Mouse (Mus musculus) embryonic facial prominence, embryonic 11.5 days (tissue): ENCODE data around the gene Lsamp. TPM values are rescaled to one million over a fixed set of nuclear protein-coding genes. Genes with fewer than 3 reads are reported as not detected.

ENCODE experiments used
- ATAC-seq: fragments of 200-750 bp; cut with Nextera tagmentation; replicated peaks from 2 replicates; pipeline ENCODE4 v1.8.0; 2017; ENCODE audit warnings: low read depth; ENCODE audit not compliant: insufficient number of reproducible peaks, low FRiP score, low TSS enrichment
- DNase-seq: peaks from one replicate; pipeline ENCODE4 v3.0.0-alpha.2; 2015; ENCODE audit warnings: low spot score
- H3K27ac ChIP-seq: fragments of 300-500 bp; sonication (generic); replicated peaks from 2 replicates; pipeline ENCODE4 v1.5.1; 2014; ENCODE audit warnings: mild to moderate bottlenecking, low read depth, low read length, control low read depth
- H3K27me3 ChIP-seq: fragments of 300-500 bp; sonication (generic); 2 replicates; pipeline ENCODE4 v1.6.1; 2014; ENCODE audit warnings: mild to moderate bottlenecking, low read length, moderate library complexity, mixed read lengths; ENCODE audit not compliant: control insufficient read depth, insufficient read depth
- H3K36me3 ChIP-seq: fragments of 300-500 bp; sonication (generic); replicated peaks from 2 replicates; pipeline ENCODE4 v1.6.1; 2014; ENCODE audit warnings: low read depth, mild to moderate bottlenecking, low read length, moderate library complexity, mixed read lengths; ENCODE audit not compliant: control insufficient read depth, insufficient read depth
- H3K4me1 ChIP-seq: fragments of 300-500 bp; sonication (generic); 2 replicates; pipeline ENCODE4 v1.6.1; 2014; ENCODE audit warnings: low read length, mixed read lengths; ENCODE audit not compliant: control insufficient read depth, insufficient read depth
- H3K4me2 ChIP-seq: fragments of 300-500 bp; sonication (generic); 2 replicates; pipeline ENCODE4 v1.6.1; 2014; ENCODE audit warnings: low read depth, mild to moderate bottlenecking, control low read depth, low read length, moderate library complexity
- H3K4me3 ChIP-seq: fragments of 300-500 bp; sonication (generic); 2 replicates; pipeline ENCODE4 v1.5.1; 2014; ENCODE audit warnings: low read depth, low read length, control low read depth
- H3K9ac ChIP-seq: fragments of 300-500 bp; sonication (generic); replicated peaks from 2 replicates; pipeline ENCODE4 v1.6.1; 2014; ENCODE audit warnings: mild to moderate bottlenecking, control low read depth, low read length
- H3K9me3 ChIP-seq: fragments of 300-500 bp; sonication (generic); replicated peaks from 2 replicates; pipeline ENCODE4 v1.6.1; 2016; ENCODE audit warnings: mild to moderate bottlenecking, low read length, inconsistent platforms, mixed read lengths; ENCODE audit not compliant: control insufficient read depth
- WGBS: fragments of 180-500 bp; shearing (Covaris S2); extraction: QIAGEN DNeasy Blood & Tissue Kit; methylation state at CpG from one replicate; pipeline ENCODE4 v1.1.7; 2014; 5-methylcytosine and 5-hydroxymethylcytosine counted together
- polyA plus RNA-seq: library from polyadenylated mRNA; unstranded; fragments of >200 nt; fragmentation: Nextera tagmentation; extraction: Ambion mirVana; gene quantifications from 2 replicates; pipeline ENCODE4 v1.2.1, GENCODE M21; 2014

The Lsamp gene
- 5.7 and 7.6 TPM in 2 replicates for polyA plus RNA-seq

- Histone ChIP-seq H3K9ac (peak within 1 kb of the TSS; percentile 55), H3K4me2 (peak within 1 kb of the TSS; percentile 97), H3K4me1 (no peaks in the 10 kb centered on the region), H3K27me3 (no peaks in the 10 kb centered on the region), H3K4me3 (peak within 1 kb of the TSS; percentile 50), H3K9me3 (no peaks in the 10 kb centered on the region), H3K27ac (no peak within 1 kb of the TSS), H3K36me3 (no peaks in the 10 kb centered on the region)
- DNase-seq (peak; percentile 87), ATAC-seq (peak; percentile 94)
- under 1% methylated on average over 24 of the region's 24 CpGs for WGBS
These were observed at the start of gene Lsamp for GRCm38 (mm10) chr16:39984205-39984634. Gene Lsamp, plus strand, starts transcription at chr16:39984361.

GRCm38 (mm10) chr16:39957686-39958085 is 26.5 kb upstream of the Lsamp start:
- no peaks in the 10 kb centered on the region for H3K4me1 ChIP-seq
- WGBS = 90% methylated on average over 2 of the region's 2 CpGs
- H3K27ac ChIP-seq = no peak overlapping the region
- no peaks in the 10 kb centered on the region for H3K36me3 ChIP-seq
- no peak overlapping the region for H3K4me2 ChIP-seq
- no peak overlapping the region for H3K9ac ChIP-seq
- H3K27me3 ChIP-seq = no peaks in the 10 kb centered on the region
- H3K4me3 ChIP-seq = no peak overlapping the region
- DNase-seq (no peak), ATAC-seq (no peak)
- H3K9me3 ChIP-seq = no peaks in the 10 kb centered on the region

- Histone ChIP-seq H3K27ac (no peak overlapping the region), H3K4me3 (no peak overlapping the region), H3K9ac (no peak overlapping the region), H3K27me3 (no peaks in the 10 kb centered on the region), H3K4me2 (no peak overlapping the region), H3K9me3 (no peaks in the 10 kb centered on the region), H3K36me3 (no peaks in the 10 kb centered on the region), H3K4me1 (no peaks in the 10 kb centered on the region)
- 79% methylated on average over 1 of the region's 1 CpGs for WGBS
- no peak for ATAC-seq
- DNase-seq = no peak
These were observed 11.4 kb upstream of the Lsamp start for GRCm38 (mm10) chr16:39972712-39973111.

GRCm38 (mm10) chr16:39984635-39985291 is 602 bp downstream of the Lsamp start:
- Histone ChIP-seq H3K36me3 (no peaks in the 10 kb centered on the region), H3K27me3 (no peaks in the 10 kb centered on the region), H3K4me2 (peak overlapping the region; percentile 97), H3K27ac (no peak overlapping the region), H3K9me3 (no peaks in the 10 kb centered on the region), H3K4me1 (no peaks in the 10 kb centered on the region), H3K9ac (peak overlapping the region; percentile 55), H3K4me3 (peak overlapping the region; percentile 50)
- WGBS = under 1% methylated on average over 27 of the region's 29 CpGs
- ATAC-seq (peak; percentile 57), DNase-seq (peak; percentile 75)

GRCm38 (mm10) chr16:39988466-39988865 is 4.3 kb downstream of the Lsamp start:
- 59% methylated on average over 2 of the region's 2 CpGs for WGBS
- Histone ChIP-seq H3K9me3 (no peaks in the 10 kb centered on the region), H3K9ac (no peak overlapping the region)

GRCm38 (mm10) chr16:39994821-39995220 is 10.7 kb downstream of the Lsamp start:
- DNase-seq (no peak), ATAC-seq (no peak)
- H3K4me3 ChIP-seq = no peak overlapping the region
- no peak overlapping the region for H3K9ac ChIP-seq
- WGBS = 91% methylated on average over 5 of the region's 5 CpGs
- H3K4me1 ChIP-seq = no peaks in the 10 kb centered on the region
- H3K4me2 ChIP-seq = no peak overlapping the region
- H3K27ac ChIP-seq = no peak overlapping the region
- no peaks in the 10 kb centered on the region for H3K27me3 ChIP-seq
- no peaks in the 10 kb centered on the region for H3K9me3 ChIP-seq
- no peaks in the 10 kb centered on the region for H3K36me3 ChIP-seq

More at GRCm38 (mm10) chr16:39988466-39988865, 4.3 kb downstream of the Lsamp start:
- no peak overlapping the region for H3K4me3 ChIP-seq
- ATAC-seq (no peak), DNase-seq (no peak)
- H3K27ac ChIP-seq = no peak overlapping the region
- H3K4me2 ChIP-seq = no peak overlapping the region
- H3K4me1 ChIP-seq = no peaks in the 10 kb centered on the region
- H3K36me3 ChIP-seq = no peaks in the 10 kb centered on the region
- no peaks in the 10 kb centered on the region for H3K27me3 ChIP-seq

- H3K9me3 ChIP-seq = no peaks in the 10 kb centered on the region
- no peak overlapping the region for H3K4me2 ChIP-seq
- H3K27ac ChIP-seq = no peak overlapping the region
- H3K27me3 ChIP-seq = no peaks in the 10 kb centered on the region
- H3K9ac ChIP-seq = no peak overlapping the region
- 60% methylated on average over 2 of the region's 2 CpGs for WGBS
- DNase-seq (no peak), ATAC-seq (no peak)
- H3K4me3 ChIP-seq = no peak overlapping the region
- H3K36me3 ChIP-seq = no peaks in the 10 kb centered on the region
- no peaks in the 10 kb centered on the region for H3K4me1 ChIP-seq
These were observed 24.6 kb downstream of the Lsamp start for GRCm38 (mm10) chr16:40008800-40009199.

- H3K27me3 ChIP-seq = no peaks in the 10 kb centered on the region
- DNase-seq = no peak
- no peak overlapping the region for H3K27ac ChIP-seq
- H3K36me3 ChIP-seq = no peaks in the 10 kb centered on the region
- H3K9me3 ChIP-seq = no peaks in the 10 kb centered on the region
- H3K4me1 ChIP-seq = no peaks in the 10 kb centered on the region
- H3K9ac ChIP-seq = no peak overlapping the region
- no peak overlapping the region for H3K4me2 ChIP-seq
- no peak for ATAC-seq
- 59% methylated on average over 1 of the region's 1 CpGs for WGBS
- H3K4me3 ChIP-seq = no peak overlapping the region
These were observed 26.9 kb downstream of the Lsamp start for GRCm38 (mm10) chr16:40011106-40011505.
